Mouse (Mus musculus) bone marrow macrophage, adult 2 months (primary cell): ENCODE measurements at regions not wholly inside any gene's neighbourhood (a gene's known extent, or its start where the extent isn't known, plus 50 kb on each side); places are given as distances from the start of the nearest gene placed in this dataset.

ENCODE experiments used
- CTCF ChIP-seq: IDR thresholded peaks from 2 replicates; pipeline ENCODE4 v1.5.1; 2012; ENCODE audit warnings: low read depth, mild to moderate bottlenecking, low read length, moderate library complexity
- POLR2A ChIP-seq: IDR thresholded peaks from 2 replicates; pipeline ENCODE4 v1.6.1; 2012; ENCODE audit warnings: mild to moderate bottlenecking, low read depth, low read length, borderline replicate concordance

- TF ChIP-seq POLR2A (no peak), CTCF (no peak)
Observed at GRCm38 (mm10) chr2:123394296-123394695, 629.3 kb downstream of the Sqor start.
